Mouse (Mus musculus): ENCODE measurements around the gene Dlg2.

GRCm38 (mm10) chr7:92003769-92004455 is 1527.4 kb downstream of the Dlg2 start:
- TF ChIP-seq POLR2A (IDR thresholded peaks at IDR 0.05; ENCODE audit: control insufficient read depth, extremely low read depth, insufficient read depth, low read length, poor library complexity) (no peak), CTCF (IDR thresholded peaks at IDR 0.05; ENCODE audit: borderline replicate concordance, control insufficient read depth, extremely low read depth, insufficient read depth, low read length, poor library complexity) (no peak)
